Mouse (Mus musculus) stomach, postnatal 0 days (tissue): ENCODE results near the gene Agr3.

ENCODE experiments used
- CTCF ChIP-seq: IDR thresholded peaks from 2 replicates; pipeline ENCODE4 v1.5.1; 2016; ENCODE audit warnings: antibody characterized with exemption, low read depth, mild to moderate bottlenecking, moderate library complexity
- EP300 ChIP-seq: optimal IDR thresholded peaks from 2 replicates; pipeline ENCODE3; 2016; ENCODE audit warnings: antibody characterized with exemption

DNA sequence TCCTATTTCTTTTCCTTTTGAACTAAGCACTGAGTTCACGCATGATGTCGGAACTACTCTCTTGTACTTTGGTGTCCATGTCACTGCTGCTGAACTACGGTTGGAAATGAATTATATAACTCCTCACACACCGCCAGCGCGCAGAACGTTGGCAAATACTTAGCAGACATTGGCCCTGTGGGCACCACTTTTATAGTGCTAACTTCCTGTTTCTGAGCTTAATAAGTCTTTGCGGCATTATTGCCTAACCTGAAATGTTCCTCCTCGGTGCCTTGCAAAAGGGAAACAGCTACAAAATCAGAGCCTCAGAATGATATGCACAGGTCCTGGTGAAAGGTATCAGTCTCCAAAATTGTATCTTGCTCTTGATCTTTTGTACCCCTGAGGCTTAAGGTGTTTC is 58.1 kb downstream of the Agr3 start:
- TF ChIP-seq CTCF, result no peak
- TF ChIP-seq EP300, result no peak
